Mouse (Mus musculus) ovary, postnatal 14 days (tissue): Measurements from ENCODE around the gene Tnip2.

Experiments
- DNase-seq: peaks from one replicate; pipeline ENCODE4 v3.0.0; 2022; ENCODE audit warnings: low spot score

Tnip2 gene

GRCm38 (mm10) chr5:34523958-34524485 lies 10.2 kb upstream of the Tnip2 start:
- no peak for DNase-seq

- no peak for DNase-seq
These were observed 7.5 kb upstream of the Tnip2 start for GRCm38 (mm10) chr5:34521337-34521736.

- no peak for DNase-seq
These were observed 6.8 kb upstream of the Tnip2 start for GRCm38 (mm10) chr5:34520458-34521209.

- no peak for DNase-seq
These were observed 5.7 kb upstream of the Tnip2 start for GRCm38 (mm10) chr5:34519389-34519910.

DNA sequence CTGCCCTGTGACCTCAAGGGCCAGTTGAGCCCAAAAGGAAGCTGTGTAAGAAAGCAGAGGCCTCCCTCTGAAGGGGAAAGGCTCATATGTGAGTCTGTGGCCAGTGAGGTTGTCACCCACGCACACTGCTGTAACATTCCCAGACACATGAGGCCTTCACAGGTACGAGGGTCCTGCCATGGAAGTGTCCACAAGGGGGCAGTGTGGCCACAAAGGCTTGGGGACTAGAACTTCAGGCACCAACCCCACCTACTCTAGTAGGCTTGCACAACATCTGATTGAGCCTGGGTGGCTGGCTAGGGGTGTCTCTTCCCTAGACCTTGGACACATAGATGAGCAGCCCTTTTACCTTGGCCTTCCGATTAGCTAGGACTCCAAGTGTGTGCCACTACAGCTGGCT lies 4.1 kb upstream of the Tnip2 start:
- peak; percentile 76 for DNase-seq

DNA sequence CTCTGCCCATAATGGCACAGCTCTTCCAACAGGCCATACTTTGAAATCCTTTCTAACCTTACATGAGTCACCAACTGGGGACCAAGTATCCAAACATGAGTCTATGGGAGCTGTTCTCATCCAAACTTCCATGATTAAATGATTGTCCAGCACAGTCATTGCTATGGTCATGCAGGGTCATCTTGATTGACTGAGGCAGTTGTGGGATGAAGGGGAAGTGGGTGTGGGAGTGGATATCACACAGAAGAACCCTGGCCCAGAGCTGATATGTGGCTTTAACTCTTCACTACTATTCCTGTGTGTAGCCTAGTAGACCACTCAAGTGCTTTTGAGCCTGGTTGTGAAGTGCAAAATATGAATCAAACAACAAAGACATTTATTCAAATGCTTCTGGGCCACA lies 1.3 kb upstream of the Tnip2 start:
- no peak for DNase-seq

DNA sequence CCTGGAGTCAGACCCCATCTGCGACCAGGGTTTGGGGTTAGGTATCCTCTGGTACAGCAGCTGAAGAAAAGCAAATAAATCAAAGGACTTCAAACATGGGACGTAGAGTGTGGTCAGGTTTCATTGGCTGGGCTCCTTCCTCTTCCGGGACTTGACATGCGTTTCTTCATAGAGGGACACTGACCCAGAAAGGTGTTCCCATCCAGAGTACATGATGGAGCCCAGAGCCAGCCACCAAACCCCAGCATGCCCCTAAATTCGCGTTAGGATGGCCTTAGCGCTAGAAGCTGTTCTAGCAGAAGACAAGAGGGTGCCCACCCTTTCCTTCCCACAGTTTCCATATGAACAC lies 401 bp upstream of the Tnip2 start:
- DNase-seq: no peak

GRCm38 (mm10) chr5:34512486-34512885 lies 1.3 kb downstream of the Tnip2 start:
- DNase-seq: no peak

- no peak for DNase-seq
These were observed 11.0 kb downstream of the Tnip2 start for GRCm38 (mm10) chr5:34502821-34503220.

DNA sequence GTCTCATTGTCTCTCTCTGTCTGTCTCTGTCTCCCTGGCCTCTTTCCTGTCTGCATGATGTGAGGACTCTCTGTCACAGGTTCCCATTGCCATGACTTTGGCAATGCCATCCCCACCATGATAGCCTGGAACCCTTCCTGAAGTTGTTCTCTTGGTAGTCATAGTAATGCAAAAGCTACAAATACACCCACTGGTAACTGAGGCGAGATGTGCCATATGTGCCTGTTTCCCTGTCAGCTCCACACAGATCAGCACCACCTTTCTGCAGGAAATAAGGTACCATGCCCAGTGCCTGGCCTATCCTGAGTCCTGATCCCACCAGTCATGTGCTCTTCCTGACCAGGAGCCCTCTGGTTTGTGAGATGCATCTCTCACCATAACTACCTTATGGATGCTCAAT lies 11.4 kb downstream of the Tnip2 start:
- no peak for DNase-seq

DNA sequence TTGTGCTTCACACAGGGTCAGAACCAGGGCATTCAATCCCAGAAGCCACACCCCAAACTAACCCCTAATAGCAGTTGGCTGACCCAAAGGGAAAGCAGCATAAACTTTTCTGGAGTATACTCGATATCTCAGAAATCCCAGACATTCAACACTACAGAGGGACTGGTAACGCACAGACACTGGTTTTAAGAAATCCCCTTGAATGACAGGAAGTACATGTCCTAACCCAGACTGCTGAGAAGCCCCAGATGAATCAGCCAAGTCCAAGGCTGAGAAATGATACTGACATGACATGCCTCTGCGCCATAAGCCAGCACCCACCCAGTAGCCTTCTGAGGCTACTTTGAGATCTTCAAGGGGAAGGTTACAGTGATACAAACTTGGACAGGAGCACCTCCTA lies 12.2 kb downstream of the Tnip2 start:
- no peak for DNase-seq

DNA sequence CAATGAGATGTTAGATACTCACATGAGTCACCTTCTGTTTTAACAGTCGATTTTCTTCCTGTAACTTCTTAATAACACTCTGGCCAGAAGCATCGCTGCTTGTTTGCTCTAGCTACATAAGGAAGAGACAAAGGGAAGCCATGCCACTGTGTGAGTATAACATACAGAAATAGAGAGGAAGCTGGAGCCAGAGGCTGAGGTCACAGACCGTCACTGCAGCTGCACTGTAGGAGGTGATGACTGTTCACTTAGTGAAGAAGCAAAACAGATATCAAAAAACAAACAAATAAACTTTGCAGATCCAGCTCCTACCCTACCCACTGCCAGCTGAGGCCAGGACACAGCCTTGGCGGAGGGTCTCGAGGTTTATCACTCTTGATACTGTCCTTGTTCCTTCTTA lies 12.9 kb downstream of the Tnip2 start:
- no peak for DNase-seq

DNA sequence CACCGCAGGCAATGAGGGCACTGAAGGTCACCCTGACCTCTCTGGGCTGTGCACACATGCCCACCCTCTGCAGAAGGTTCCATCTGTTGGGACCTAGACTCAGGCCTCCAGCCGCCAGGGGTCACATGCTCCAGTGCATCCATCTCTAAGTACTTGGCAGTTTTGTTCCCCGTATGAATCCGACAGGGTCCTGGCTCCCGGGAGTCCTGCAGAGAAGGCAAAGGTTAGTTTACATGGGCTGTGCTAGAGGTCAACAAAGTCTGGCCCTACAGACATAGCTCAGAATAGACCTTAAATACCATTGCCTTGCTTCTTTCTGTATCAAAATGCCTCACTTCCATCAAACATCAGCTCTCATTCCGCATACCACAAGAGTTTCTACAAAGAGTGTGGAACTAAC lies 17.0 kb downstream of the Tnip2 start:
- no peak for DNase-seq

DNA sequence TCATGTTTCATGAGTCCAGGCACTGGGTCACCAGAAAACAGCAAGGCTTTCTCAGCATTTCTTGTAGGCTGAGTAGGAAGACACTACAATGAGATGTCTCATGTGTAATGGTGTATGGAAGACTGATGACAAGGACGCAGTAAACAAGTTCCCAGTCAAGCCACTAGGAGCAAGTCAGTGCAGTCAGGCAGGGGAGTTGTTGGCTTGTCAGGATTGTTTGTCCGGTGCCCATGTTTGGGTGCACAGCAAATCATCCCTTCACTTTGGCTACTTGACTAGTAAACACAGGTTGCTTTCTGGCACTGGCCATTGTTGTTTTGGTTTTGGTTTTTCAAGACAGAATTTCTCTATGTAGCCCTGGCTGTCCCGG lies 24.4 kb downstream of the Tnip2 start:
- DNase-seq: no peak

- no peak for DNase-seq
These were observed 24.9 kb downstream of the Tnip2 start for GRCm38 (mm10) chr5:34488741-34489417.

DNA sequence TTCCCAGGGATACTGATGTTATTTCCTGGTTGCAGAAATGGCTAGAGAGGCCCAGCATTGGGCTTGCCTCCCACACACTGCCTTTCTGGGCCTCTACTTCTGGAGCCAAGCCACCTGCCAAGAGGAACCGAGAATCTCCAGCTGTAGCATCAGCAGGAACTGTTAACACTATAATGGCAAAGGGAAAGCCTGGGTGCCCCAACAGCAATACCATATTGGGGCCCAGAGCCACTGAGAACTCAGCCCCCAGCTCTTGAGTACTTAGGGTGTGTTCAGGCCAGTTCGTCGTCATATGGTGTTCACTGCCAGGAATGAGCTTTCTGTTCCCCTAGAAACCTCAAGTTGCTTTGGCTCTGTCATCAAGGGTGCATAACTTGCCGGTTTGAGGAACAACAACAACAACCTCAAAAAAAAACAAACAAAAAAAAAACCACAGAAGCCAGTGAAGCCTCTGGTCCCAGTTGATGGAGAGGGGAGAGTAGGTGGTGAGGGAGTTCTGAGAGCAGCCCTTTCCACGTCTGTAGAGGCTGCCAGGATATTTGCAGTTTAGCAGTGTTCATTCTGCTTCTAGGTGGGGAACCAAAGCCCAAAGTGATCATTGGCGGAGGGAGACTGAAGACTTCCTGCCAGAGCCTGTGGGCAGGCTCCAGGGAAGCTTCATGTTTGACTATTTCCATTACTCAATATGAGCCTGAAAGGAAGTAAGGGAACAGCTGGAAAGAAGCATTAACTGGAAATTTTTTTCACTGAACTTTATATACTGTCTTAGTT lies 26.3 kb downstream of the Tnip2 start:
- DNase-seq: peak; percentile 13

DNA sequence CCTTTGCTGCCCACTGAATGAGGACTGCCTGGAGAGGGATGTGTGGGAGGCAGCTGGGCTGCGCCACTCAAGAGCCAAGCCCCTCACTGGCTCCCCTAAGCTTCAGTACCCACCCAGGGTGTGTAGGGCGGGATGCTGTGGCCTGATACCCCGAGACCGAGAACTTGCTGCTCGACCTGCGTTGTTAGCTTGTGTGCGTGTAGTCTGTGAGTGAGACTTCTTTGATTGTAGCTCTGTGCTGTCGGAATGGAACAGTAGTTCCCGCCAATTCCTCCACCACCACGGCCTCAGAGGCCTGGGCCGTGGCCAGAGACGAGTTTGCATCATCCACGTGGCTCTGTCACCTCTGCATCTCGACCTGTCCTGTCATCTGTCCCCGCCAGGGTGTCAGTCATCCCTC lies 28.1 kb downstream of the Tnip2 start:
- no peak for DNase-seq

- DNase-seq: no peak
These were observed 32.9 kb downstream of the Tnip2 start for GRCm38 (mm10) chr5:34480926-34481325.

- no peak for DNase-seq
These were observed 45.6 kb downstream of the Tnip2 start for GRCm38 (mm10) chr5:34468039-34468775.

- DNase-seq: no peak
These were observed 47.1 kb downstream of the Tnip2 start for GRCm38 (mm10) chr5:34466648-34467047.

- DNase-seq: no peak
These were observed 47.7 kb downstream of the Tnip2 start for GRCm38 (mm10) chr5:34466079-34466478.

GRCm38 (mm10) chr5:34461841-34462240 lies 52.0 kb downstream of the Tnip2 start:
- DNase-seq: no peak
